Mouse (Mus musculus) forebrain, embryonic 14.5 days (tissue): Measurements from ENCODE around the gene Tatdn2. TPM values are rescaled to one million over a fixed set of nuclear protein-coding genes. Genes with fewer than 3 reads are reported as not detected.
"Not testable (repeated sequence)": the region's sequence is repeated elsewhere in the genome, so short reads cannot be mapped to it uniquely, and the experiment has no call there.

Source experiments
- ATAC-seq: fragments of 200-750 bp; cut with Nextera tagmentation; 2 replicates; pipeline ENCODE4 v1.8.0; 2017; ENCODE audit warnings: mild to moderate bottlenecking, moderate library complexity
- DNase-seq: peaks from one replicate; pipeline ENCODE4 v3.0.0-alpha.2; 2015; ENCODE audit warnings: low spot score
- H3K27ac ChIP-seq: fragments of 300-500 bp; sonication (generic); 2 replicates; pipeline ENCODE4 v1.5.1; 2014; ENCODE audit warnings: low read depth, mild to moderate bottlenecking, control low read depth, low read length, moderate library complexity
- H3K27me3 ChIP-seq: fragments of 300-500 bp; sonication (generic); replicated peaks from 2 replicates; pipeline ENCODE4 v1.6.1; 2014; ENCODE audit warnings: low read length, control low read depth, mixed read lengths; ENCODE audit not compliant: control insufficient read depth, insufficient read depth
- H3K36me3 ChIP-seq: fragments of 300-500 bp; sonication (generic); 2 replicates; pipeline ENCODE4 v1.6.1; 2014; ENCODE audit warnings: low read length, control low read depth; ENCODE audit not compliant: control insufficient read depth, insufficient read depth
- H3K4me1 ChIP-seq: fragments of 300-500 bp; sonication (generic); 2 replicates; pipeline ENCODE4 v1.6.1; 2014; ENCODE audit warnings: antibody characterized with exemption, low read length, control low read depth; ENCODE audit not compliant: control insufficient read depth, insufficient read depth
- H3K4me2 ChIP-seq: fragments of 300-500 bp; sonication (generic); 2 replicates; pipeline ENCODE4 v1.6.1; 2014; ENCODE audit warnings: mild to moderate bottlenecking, control low read depth, low read length
- H3K4me3 ChIP-seq: fragments of 300-500 bp; sonication (generic); 2 replicates; pipeline ENCODE4 v1.5.1; 2014; ENCODE audit warnings: low read depth, low read length, control low read depth
- H3K9ac ChIP-seq: fragments of 300-500 bp; sonication (generic); 2 replicates; pipeline ENCODE4 v1.6.1; 2014; ENCODE audit warnings: mild to moderate bottlenecking, low read length, control low read depth, moderate library complexity
- H3K9me3 ChIP-seq: fragments of 300-500 bp; sonication (generic); replicated peaks from 2 replicates; pipeline ENCODE4 v1.6.1; 2016; ENCODE audit warnings: low read length, control low read depth, mixed read lengths; ENCODE audit not compliant: control insufficient read depth
- WGBS: fragments of 180-500 bp; shearing (Covaris S2); extraction: QIAGEN DNeasy Blood & Tissue Kit; methylation state at CpG from one replicate; pipeline ENCODE4 v1.1.7; 2014; 5-methylcytosine and 5-hydroxymethylcytosine counted together
- polyA plus RNA-seq: library from polyadenylated mRNA; unstranded; fragments of >200 nt; fragmentation: Nextera tagmentation; extraction: Ambion mirVana; gene quantifications from 2 replicates; pipeline ENCODE4 v1.2.1, GENCODE M21; 2014

Gene Tatdn2
- polyA plus RNA-seq, 1 experiment from 2014 or later: 1.1 TPM

DNA sequence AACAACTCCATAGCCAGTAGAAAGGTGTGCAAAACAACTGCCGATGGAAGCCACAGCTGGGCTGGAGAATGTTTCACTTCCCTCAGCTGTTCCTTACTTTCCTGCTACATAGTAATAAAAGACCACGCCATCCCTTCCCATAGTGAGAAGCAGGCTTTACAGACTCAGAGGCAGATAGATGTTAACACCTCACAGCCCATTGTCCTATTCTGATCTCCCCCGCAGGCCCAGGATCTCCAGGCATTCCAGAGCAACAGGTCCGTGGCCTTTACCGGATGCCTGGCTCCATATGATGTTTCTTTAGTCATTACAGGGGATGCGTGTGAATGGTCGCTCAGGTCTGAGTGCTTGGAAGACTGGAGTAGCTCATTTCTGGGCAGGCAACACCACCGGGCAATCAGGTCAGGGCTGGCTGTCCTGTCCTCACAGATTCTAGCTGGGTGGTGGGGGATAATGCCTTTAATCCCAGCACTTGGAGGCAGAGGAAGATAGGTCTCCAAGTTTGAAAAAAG lies 29.2 kb upstream of the Tatdn2 start:
- no peaks in the 10 kb centered on the region for H3K36me3 ChIP-seq
- no peaks in the 10 kb centered on the region for H3K27me3 ChIP-seq
- 58% methylated on average over 8 of the region's 8 CpGs for WGBS
- no peak overlapping the region for H3K27ac ChIP-seq
- peaks cover 5% of the 10 kb centered on the region; the same call in 1 of the 2 replicates for H3K4me1 ChIP-seq
- DNase-seq: no peak
- no peak for ATAC-seq
- H3K4me2 ChIP-seq: no peak overlapping the region
- H3K4me3 ChIP-seq: no peak overlapping the region
- H3K9ac ChIP-seq: no peak overlapping the region
- peaks cover 4% of the 10 kb centered on the region; the same call in 1 of the 2 replicates for H3K9me3 ChIP-seq

DNA sequence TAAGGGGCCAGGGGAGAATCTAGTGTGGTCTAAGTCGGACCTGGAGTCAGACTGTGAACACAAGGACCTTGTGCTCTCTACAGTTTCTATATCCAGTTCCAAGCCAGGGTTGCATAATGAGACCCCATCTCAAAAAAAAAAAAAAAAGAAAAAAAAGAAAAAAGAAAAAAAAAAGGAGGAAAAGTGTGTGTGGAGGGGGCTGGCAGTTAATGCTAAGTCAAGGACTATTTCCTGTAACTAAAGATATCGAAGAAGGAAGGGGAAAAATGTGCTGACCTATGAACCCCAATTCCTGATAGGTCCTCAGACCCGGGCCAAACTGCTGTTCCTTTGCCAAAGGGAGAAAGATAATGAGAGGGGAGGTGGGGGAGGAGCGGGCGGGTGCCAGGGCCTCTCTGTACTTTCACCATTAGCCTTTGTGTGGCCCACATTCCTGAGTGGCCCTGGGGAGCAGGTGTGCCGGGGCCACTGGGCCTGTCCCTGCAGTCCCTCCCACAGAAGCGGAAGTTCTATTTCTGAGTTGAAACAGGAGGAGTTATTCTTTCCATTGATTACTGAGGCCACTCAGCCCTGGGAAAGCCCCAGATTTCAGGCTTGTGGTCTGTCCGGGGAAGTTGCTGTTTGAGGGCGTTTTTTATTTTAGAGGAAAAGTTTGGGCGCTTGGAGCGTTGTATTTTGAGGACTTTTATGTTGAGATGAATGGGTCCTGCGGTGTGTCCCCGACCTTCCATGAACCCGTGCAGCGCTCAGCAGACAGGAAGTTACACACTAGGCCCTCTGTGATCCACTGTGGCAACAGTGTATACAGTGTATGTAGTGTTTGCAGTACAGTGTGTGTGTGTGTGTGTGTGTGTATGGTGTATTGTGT lies 28.3 kb upstream of the Tatdn2 start:
- Histone ChIP-seq H3K9me3 (no peaks in the 10 kb centered on the region), H3K27me3 (no peaks in the 10 kb centered on the region), H3K4me1 (peaks cover 5% of the 10 kb centered on the region; the same call in 1 of the 2 replicates), H3K9ac (no peak overlapping the region), H3K36me3 (no peaks in the 10 kb centered on the region), H3K27ac (no peak overlapping the region), H3K4me2 (no peak overlapping the region), H3K4me3 (no peak overlapping the region)
- WGBS: 47% methylated on average over 14 of the region's 15 CpGs
- no peak for ATAC-seq
- no peak for DNase-seq

DNA sequence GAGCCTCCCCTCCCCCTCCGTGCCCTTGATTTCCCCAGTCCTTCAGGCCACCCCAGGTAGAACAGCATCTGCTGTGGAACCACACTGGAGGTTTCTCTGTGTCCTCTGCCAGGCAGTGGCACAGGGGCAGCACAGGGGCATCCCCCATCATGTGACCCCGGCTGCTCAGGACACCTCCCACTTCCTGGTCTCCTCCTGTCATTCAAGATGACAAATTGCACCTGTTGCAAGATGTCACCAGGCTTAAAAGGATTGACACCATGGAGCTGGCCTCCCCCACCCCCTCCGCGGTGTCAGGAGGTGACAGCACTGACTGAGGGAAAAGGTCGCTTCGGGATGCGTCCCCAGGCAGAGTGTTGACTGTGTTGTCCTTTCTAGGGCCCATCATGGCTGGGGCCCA lies 27.0 kb upstream of the Tatdn2 start:
- H3K27me3 ChIP-seq: no peaks in the 10 kb centered on the region
- no peak overlapping the region for H3K27ac ChIP-seq
- no peaks in the 10 kb centered on the region for H3K36me3 ChIP-seq
- H3K4me3 ChIP-seq: no peak overlapping the region
- no peak overlapping the region for H3K9ac ChIP-seq
- WGBS: 86% methylated on average over 7 of the region's 7 CpGs
- peaks cover 5% of the 10 kb centered on the region; the same call in 1 of the 2 replicates for H3K4me1 ChIP-seq
- H3K9me3 ChIP-seq: no peaks in the 10 kb centered on the region
- H3K4me2 ChIP-seq: no peak overlapping the region
- ATAC-seq (no peak), DNase-seq (no peak)

DNA sequence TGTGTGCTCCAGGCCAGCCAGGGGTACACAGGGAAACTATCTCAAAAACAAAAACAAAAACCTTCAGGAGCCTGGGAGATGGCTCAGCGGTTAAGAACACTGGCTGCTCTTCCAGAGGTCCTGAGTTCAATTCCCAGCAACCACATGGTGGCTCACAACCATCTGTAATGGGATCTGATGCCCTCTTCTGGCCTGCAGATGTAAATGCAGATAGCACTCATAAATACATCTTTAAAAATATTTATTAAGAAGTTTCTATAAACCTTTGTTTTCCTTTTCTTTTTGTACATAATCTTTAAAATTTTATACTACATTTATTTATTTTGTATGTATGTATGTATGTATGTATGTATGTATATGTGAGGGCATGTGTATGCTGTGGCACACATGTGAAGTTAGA lies 24.8 kb upstream of the Tatdn2 start:
- not testable (repeated sequence) for H3K36me3 ChIP-seq, H3K4me3 ChIP-seq, DNase-seq, H3K27me3 ChIP-seq, H3K27ac ChIP-seq, H3K9ac ChIP-seq, H3K4me1 ChIP-seq, ATAC-seq, H3K9me3 ChIP-seq, H3K4me2 ChIP-seq
- 100% methylated on average over 1 of the region's 1 CpGs for WGBS

DNA sequence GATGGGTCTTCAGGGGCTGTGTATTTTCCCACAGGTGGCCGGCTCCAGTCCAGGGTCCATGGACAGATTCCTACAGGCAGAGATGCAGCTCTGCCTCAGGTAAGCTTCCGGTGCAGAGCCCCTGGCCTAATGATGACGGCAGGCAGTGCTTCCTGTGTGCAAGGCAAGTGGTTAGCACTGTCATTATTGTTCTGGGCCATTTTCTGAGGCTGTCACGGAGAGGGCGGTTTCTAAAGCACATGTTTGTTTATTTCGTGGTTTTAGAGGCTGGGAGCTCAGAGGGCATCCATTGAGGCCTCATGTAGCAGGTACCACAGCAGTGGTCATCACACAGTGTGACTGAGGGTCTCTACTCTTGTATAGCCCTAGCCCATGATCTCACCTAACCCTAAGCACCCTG lies 23.9 kb upstream of the Tatdn2 start:
- Histone ChIP-seq H3K4me1 (peaks cover 5% of the 10 kb centered on the region; the same call in 1 of the 2 replicates), H3K36me3 (no peaks in the 10 kb centered on the region), H3K9ac (no peak overlapping the region), H3K4me2 (no peak overlapping the region), H3K4me3 (no peak overlapping the region), H3K27me3 (no peaks in the 10 kb centered on the region), H3K27ac (no peak overlapping the region), H3K9me3 (no peaks in the 10 kb centered on the region)
- DNase-seq: no peak
- ATAC-seq: no peak
- WGBS: 82% methylated on average over 6 of the region's 6 CpGs

DNA sequence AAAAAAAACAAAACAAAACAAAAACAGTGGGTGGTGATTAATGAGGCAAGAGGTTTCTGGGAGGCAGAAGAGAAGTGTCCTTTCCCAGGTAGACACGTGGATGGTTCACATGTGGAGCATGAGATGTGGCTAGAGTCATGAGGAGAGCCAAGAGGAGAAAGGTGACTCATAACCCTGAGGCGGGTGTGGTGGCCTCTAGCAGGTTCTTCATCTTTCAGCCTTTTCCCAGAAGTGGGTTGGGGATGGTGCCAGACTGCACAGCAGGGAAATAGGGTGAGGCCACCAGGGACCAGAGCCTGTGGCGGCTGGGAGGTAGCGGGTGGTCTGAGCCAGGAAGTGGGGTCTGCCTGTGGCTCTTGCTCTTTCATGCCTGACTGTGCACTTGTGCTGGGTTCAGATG lies 21.6 kb upstream of the Tatdn2 start:
- Histone ChIP-seq H3K9me3 (no peaks in the 10 kb centered on the region), H3K4me2 (no peak overlapping the region), H3K27ac (no peak overlapping the region), H3K36me3 (no peaks in the 10 kb centered on the region), H3K27me3 (no peaks in the 10 kb centered on the region), H3K4me1 (no peaks in the 10 kb centered on the region), H3K9ac (no peak overlapping the region), H3K4me3 (no peak overlapping the region)
- WGBS: 81% methylated on average over 4 of the region's 4 CpGs
- ATAC-seq: no peak
- no peak for DNase-seq

DNA sequence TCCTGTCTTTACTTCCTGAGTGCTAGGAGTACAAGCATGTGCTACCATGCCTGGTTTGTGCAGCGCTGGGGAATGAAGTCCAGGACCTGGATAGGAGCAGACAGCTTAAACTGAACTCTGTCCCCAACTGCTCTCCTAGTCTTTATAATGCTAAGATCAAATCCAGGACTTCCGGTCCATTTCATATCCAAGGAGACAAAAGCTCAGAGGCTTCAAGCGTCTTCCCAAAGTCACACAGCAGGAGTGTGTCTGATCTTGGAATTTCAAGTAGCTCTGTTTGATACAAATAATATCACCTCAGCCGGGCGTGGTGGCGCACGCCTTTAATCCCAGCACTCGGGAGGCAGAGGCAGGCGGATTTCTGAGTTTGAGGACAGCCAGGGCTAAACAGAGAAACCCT lies 20.9 kb upstream of the Tatdn2 start:
- Histone ChIP-seq H3K9me3 (no peaks in the 10 kb centered on the region), H3K9ac (no peak overlapping the region), H3K4me2 (no peak overlapping the region), H3K27ac (no peak overlapping the region), H3K27me3 (no peaks in the 10 kb centered on the region), H3K4me1 (no peaks in the 10 kb centered on the region), H3K4me3 (no peak overlapping the region), H3K36me3 (no peaks in the 10 kb centered on the region)
- ATAC-seq (no peak), DNase-seq (no peak)
- WGBS: 92% methylated on average over 9 of the region's 9 CpGs

DNA sequence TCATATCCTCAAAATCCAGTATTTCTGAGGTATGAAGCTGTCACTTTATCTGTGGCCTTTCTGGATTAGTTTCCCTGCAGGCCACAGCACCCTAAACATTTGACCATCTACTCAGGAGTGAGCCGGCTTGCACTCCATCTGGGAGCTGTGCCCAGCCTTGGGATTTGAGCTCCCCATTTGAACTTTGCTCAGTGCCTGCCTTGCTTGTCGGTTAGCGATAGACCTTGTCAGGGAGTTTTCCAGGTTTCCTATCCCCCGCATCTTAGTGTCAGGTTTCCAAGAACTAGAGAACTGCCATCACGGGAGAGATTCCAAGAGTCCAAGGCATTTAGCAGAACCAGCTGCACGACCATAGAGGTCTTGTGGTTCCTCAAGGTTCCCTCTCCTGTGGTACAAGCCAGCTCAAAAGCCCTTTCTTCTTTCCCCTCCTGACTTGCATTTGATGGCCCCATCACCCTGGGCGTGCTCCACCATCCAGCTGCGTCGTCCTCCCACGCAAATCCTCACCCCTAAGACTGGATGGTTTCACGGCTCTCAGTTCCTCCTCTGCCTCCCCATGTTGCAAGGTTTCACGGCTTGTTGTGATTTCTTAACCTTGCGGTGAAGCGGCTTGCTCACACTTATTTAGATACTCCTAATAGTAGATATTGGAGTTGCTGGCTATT lies 19.6 kb upstream of the Tatdn2 start:
- DNase-seq (no peak), ATAC-seq (no peak)
- H3K4me2 ChIP-seq: no peak overlapping the region
- H3K4me3 ChIP-seq: no peak overlapping the region
- no peaks in the 10 kb centered on the region for H3K4me1 ChIP-seq
- H3K9me3 ChIP-seq: no peaks in the 10 kb centered on the region
- 88% methylated on average over 14 of the region's 14 CpGs for WGBS
- no peak overlapping the region for H3K27ac ChIP-seq
- H3K9ac ChIP-seq: no peak overlapping the region
- no peaks in the 10 kb centered on the region for H3K27me3 ChIP-seq
- H3K36me3 ChIP-seq: no peaks in the 10 kb centered on the region
